Mouse (Mus musculus): Measurements from ENCODE around the gene Coro6.

GRCm38 (mm10) chr11:77503511-77503910 lies 41.3 kb downstream of the Coro6 start:
- TF ChIP-seq CTCF (IDR thresholded peaks at IDR 0.05) (no peak), EP300 (IDR thresholded peaks at IDR 0.05) (no peak)
